Mouse (Mus musculus): ENCODE data around the gene Sobp.

Gene Sobp

DNA sequence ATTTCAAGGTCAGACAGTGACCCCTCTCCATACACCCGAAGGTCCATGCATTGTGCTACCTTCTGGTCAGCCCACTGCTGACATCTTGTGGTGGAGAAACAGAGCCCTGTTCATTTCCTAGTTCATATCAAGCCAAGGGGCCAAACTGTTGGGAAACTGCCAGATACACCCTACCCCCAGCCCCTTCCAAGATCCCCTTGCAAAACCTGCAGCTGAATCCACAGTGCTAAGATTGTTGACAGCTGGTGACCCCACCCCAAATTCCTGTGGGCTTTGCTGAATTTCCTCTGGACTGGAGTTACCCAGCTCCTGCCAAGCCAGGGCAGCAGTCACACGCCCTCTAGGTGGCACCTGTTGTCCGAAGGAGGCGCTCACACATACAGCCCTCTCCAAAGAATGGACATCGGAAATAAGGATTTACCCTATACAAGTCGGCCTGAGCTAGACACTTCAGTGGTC, 186.7 kb downstream of the Sobp start:
- no peak for DNase-seq

DNA sequence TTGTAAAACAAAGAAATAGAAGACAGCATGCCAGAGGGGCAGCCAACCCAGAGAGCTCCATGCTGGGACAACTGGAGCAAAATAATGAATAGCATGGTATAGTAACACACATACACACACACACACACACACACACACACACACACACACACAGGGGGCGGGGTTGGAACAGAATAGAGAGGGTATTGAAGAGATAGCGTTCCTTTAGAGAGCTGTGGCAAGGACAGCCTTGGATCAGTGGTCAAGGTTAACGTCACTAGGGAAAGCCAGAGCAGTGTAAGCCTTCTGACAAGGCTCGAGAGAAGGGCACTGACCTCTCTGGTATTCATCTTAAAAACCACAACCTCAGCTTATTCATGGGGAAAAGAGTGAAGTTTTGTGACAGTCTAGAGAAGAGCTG, 189.4 kb downstream of the Sobp start:
- no peak for DNase-seq

DNA sequence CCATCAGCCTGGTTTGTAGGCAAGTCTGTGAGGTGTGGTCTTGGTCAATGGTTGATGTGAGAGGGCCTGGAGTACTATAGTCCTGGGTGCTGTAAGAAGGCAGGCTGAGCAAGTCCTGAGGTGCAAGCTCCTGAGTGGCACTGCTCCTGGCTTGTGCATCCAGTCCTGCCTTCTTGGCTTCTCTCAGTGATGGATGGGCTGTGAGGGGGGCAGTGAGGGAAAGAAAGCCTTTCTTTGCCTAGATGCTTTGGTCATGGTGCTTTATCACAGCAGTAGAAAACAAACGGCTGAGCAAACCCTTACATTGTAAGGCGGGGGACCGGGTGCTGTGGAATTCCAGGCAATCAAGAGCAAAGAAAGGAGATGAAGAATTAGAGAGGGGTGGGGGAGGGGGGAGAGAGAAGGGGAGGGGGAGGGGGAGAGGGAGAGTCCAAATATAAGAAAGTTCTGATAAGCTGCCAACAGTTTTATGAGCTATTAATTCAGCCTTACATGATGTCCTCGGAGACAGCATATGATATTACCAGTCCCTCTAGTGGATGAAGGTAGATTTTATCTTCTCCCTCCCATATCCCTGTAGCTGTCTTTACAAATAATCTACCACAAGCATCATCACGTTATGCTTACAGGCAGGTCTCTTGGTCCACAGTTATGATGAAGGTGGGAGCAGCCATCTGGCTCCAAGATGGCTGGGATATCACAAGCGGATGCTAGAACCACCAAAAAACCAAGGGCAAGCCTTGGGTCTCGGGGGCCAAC, 193.2 kb downstream of the Sobp start:
- DNase-seq: no peak

DNA sequence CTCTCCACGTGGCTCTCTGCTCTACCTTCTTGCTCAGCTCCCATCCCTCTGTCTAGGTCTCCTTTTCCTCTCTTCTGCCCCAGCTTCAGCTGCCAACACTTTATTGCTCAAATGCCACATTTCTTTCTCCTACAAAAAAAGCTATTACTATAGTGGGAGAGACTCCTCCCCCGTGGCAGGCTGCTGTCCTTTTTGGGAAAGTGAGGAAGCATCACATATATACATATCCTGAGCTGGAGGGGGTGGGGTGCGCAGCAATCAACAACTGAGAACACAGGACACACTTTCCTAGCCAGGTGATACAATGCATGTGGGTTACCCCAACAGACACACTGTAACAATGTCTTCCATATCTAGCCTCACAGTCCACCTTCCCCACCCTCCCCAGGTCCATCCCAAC, 196.0 kb downstream of the Sobp start:
- DNase-seq: no peak

DNA sequence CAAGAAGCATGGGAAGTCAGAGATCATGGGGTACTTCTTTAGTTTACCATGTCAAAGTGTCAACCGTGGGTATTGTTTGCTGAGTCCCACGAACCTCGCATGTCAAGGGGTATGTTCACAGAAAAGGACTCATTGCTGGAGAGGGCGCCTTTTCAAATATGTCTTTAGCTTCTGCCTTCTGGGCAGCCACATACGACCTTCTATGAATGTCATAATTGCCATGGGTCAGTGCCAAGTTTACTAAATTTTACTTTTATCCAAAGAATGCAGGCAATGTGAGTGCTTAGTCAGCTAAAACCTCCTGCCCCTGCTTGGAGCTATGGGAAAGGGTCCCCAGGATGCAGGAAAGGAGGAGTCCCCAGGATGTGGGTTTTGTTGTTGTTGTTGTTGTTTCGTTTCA, 197.8 kb downstream of the Sobp start:
- no peak for DNase-seq

DNA sequence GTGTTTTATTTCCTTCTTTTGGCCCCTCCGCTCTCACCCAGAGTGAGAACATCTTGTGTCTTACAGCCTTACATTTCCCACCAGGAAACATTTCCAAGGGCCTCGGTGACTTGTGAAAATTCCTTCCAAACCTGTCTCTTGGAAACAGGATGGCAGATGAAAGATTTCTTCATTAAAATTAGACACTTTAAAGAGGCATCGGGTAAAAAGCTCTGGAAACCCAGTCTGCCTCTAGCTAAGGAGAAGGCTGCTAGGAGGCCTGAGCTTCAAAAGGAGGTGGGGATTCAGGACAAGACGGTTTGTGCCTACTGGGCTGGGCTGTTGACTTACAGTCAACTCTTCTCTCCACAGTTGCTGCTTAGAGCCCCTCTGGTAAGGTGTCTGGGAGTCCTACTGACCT, 200.8 kb downstream of the Sobp start:
- no peak for DNase-seq

DNA sequence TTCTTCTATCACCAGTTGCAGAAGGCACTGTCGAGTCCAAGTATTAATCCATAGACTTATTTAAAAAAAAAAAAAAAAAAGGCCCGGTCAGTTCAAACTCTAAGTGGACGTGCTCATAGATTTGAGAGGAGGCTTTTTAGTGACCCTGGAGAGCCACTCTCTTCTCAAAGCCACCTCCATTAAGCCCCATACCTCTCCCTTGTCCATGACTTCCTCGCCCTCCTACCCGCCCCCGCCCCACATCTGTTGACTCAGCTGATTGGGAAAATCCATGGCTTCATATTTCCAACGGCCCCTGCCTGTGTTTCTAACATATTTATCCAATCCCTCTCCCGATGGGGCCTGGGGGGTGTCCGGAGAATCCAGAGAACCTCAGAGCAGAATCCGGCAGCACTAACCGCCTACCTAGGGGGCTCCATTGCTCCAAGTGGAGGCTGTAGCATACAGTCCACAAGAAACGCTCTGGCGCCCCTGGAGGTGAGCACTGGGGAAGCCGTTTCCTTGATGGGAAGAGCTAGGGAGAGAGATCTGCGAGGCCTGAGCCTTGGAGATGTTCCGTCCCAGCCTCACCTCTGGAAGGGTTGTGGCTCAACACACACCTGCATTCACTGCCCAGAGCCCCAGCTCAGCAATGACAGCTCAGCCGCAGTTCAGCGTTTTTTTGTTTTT, 201.7 kb downstream of the Sobp start:
- DNase-seq: peak; percentile 82

DNA sequence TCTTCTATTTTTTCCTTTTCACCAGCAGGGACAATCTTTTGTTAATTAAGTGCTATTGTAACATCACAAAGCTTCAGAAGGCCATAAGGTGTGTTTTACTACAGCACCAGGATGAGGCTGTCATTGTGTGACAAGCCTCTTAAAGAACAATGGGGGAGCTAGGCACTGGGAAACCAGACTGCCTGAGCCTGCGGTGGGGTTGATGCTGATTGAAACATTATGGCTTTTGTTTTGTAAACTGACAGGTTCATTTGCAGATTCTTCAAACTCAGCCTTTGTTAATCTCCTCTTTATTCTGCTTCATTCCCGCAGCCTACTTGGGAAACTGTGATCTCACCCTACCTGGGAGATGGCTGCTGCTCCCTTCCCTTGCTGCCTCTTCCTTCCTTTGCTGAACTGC, 206.0 kb downstream of the Sobp start:
- DNase-seq: no peak

DNA sequence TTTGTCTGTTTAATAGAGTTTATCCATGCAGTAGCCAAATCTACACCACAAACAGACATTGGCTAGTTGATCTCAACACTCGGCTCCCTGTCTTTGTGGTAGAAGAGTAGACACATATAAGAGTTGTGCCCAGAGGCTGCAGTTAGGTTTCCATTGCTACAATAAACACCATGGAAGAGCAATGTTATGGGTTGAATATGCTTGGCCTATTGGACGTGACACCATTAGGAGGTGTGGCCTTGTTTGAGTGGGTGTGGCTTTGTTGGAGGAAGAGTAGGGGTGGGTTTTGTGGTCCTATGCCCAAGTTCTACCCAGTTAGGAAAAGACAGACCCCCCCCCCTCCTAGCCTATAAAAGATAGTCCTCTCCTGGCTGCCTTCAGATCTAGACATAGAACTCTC, 211.3 kb downstream of the Sobp start:
- DNase-seq: no peak

DNA sequence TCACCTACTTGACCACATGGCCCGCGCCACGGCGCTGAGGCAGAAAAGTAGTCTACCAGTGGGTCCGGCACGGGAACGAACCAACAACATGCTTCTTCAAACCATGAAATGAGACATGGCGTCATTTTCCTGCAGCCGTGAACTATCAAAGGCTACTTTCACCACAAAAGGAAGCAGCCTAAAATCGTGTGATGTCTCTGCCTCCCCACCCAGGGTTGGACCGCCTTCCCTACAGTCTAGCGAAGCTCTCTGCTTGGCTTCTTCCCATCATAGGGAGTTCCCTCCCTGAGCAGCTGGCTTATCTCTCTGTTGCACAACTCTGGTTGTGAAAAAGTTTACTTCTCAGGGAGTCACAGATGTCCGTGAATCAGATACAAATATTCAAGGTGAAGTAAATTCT, 211.7 kb downstream of the Sobp start:
- no peak for DNase-seq

DNA sequence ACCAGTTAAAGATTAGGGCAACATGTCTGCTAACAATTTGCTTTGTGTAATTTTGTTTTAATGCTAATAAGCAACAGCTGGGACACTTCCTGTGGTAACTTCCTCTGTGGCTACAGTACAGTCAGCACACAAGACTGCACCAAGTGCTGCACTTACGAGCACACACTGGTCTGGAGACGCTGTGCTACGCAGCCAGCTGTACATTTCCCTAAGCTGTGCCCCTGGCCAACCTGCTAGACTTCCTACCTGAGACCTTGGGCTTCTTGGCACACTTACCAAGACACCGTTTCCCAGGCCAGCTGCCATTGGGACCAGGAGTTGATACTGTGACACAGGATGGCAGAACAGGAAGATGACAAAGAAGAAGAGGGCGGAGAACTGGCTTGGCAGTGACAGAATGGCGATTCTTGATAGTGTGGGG, 212.1 kb downstream of the Sobp start:
- DNase-seq: no peak

DNA sequence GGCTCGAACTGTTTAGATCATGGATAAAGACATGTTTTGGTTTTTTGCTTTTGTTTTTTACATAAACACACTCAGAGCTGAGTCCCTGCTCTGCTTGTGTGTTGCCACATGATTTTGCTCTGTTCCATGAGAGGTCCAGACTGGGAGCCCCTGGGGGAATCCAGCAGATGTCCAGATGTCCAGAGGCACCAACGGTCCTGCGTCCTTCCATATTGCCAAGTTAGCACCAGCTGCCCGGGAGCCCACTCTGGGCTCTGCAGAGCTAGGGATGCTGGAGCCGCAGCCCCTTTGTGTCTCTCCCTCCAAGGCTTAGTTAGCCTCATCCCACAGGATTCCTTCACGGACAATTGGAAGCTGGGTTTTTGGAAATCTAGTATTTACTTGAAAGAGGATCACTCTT, 212.6 kb downstream of the Sobp start:
- no peak for DNase-seq

DNA sequence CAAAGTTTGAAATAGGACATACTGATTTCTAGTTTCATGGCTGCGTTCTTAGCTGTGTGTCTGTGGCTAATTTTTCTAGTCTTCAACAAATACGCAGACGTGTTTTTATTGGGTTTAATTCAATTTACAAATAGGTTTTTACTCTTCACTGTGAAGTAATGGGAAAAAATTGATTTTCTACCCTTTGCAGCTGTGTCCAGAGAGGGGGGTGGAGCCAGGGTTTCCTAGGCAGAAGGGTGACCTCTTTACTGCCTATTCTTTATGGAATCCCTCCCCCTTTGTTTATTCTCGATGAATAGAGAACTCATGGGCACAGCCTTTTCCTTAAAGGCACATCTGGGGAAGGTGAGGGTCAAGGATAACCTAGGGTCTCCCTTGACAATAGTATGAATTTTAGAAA, 215.6 kb downstream of the Sobp start:
- DNase-seq: no peak

DNA sequence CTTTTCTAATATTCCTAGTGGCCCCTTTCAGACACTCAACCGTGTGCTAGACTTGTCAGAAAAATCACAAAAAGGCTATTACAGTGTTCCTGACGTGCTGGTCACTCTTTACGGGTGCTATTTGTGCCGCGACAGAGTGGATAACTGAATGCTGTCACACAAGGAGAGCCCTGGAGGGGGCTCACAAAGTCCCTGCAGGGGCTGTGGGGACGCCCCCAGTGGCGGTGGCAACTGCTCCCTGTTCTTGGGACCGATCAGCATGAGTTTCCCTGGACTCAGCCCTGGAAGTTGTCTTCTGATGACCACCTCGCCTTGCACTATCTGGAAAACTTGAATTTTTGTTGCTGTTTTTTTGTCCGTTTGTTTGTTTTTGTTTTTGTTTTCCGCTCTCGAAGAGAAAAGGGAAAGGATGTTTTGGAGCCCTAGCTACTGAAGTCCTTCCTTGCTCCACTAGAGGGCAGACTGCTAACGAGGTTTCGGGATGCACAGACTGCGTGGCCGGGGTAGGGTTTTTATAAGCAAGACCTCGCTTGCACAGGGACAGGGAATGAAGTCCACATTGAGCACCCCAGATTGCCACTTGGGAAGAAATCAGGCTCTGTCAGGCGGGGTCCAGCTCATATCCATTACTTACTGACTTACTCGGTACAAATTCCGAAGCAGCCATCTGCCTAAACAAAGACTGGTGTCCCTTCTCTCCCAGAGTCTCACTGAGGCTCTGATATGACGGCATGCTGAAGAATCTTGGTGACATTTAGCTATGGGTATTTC, 216.3 kb downstream of the Sobp start:
- peak; percentile 67 for DNase-seq

DNA sequence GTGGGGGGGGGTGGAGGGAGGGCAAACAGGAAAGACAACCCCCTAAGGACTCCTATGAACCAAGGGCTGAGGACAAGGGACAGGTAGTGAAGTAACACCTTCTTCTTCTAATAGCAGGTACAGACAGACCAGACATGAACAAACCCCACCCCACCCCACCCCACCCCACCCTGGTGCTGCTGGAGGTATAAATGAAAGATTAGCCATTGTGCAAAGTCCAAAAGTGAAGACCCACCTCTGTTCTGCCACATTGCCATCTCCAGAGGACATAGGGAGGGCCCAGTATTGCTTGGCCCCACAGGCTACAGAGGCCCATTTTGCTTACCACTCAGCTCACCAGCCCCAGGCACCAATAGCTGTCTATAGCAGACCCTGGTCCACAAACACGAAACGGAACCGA, 219.1 kb downstream of the Sobp start:
- no peak for DNase-seq

DNA sequence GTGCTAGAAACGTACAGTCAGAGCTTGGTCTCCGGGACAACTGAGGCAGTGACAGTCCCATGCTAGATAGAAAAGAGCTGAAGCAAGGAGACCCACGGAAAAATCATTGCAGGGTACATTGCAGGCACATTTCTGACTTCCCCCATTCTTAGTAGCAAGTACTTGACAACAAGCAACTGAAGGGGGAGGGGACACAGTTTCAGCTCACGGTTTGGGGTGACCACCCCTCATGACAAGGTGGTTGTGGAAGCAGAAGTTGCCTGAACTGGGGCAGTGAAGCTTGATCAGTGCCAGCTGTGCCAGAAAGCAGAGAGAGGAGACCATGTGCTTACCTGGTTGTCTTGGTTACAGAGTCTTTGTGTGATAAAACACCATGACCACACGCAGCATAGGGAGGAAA, 220.7 kb downstream of the Sobp start:
- DNase-seq: no peak
